8 mouse cellular contexts compared by ENCODE assay signal in genomic region chr7:143739511-143740461, GRCm38 (mm10). TPM values are rescaled to one million over a fixed set of nuclear protein-coding genes. Genes with fewer than 3 reads are reported as not detected.
A peak's percentile ranks its signal among the peaks of the same experiment; 100 is the strongest.
DNase-seq lines count a peak whose midpoint lies in the region; ATAC-seq lines count a peak whose summit lies in the region.

No protein-coding gene starts in this region.

- WGBS in hindbrain, embryonic 11.5 days: 4% methylated on average over 37 of the region's 38 CpGs

- H3K4me3 ChIP-seq in hindbrain, embryonic 11.5 days (ENCODE audit: low read depth, low read length): peak overlapping the region; percentile 41

- H3K9me3 ChIP-seq in hindbrain, embryonic 11.5 days (ENCODE audit: control insufficient read depth, low read length): no peaks in the 10 kb centered on the region

- peak; percentile 82 for DNase-seq in MN1 (ENCODE audit: low spot score)
- peak; percentile 45 for DNase-seq in cerebellum, adult 9-11 months
- DNase-seq in frontal cortex, postnatal 14 days (ENCODE audit: low spot score in 2 of 2): peak; percentile 68 to 75
- DNase-seq in hindbrain, embryonic 11.5 days (ENCODE audit: low spot score): peak; percentile 84
- DNase-seq in layer of hippocampus, postnatal 14 days (ENCODE audit: low spot score in 2 of 2): peak; percentile 78 to 83
- DNase-seq in lung, postnatal 14 days: peak; percentile 87
- peak; percentile 86 for DNase-seq in retina, postnatal 1 day
- peak; percentile 81 for DNase-seq in urinary bladder, adult 2 months (ENCODE audit: low spot score)

- ATAC-seq in hindbrain, embryonic 11.5 days (ENCODE audit: low FRiP score): peak; percentile 92

- H3K36me3 ChIP-seq in hindbrain, embryonic 11.5 days (ENCODE audit: control insufficient read depth, insufficient read depth, low read length): no peaks in the 10 kb centered on the region

- no peak overlapping the region for H3K27ac ChIP-seq in hindbrain, embryonic 11.5 days (ENCODE audit: low read depth, low read length)

- H3K4me2 ChIP-seq in hindbrain, embryonic 11.5 days (replicated peaks; ENCODE audit: low read depth, low read length): peak overlapping the region; percentile 58

- no peaks in the 10 kb centered on the region for H3K27me3 ChIP-seq in hindbrain, embryonic 11.5 days (ENCODE audit: control insufficient read depth, insufficient read depth, low read length)

- peaks cover 5% of the 10 kb centered on the region; the same call in 1 of the 2 replicates for H3K4me1 ChIP-seq in hindbrain, embryonic 11.5 days (replicated peaks; ENCODE audit: control insufficient read depth, insufficient read depth, low read length)

- H3K9ac ChIP-seq in hindbrain, embryonic 11.5 days (ENCODE audit: low read depth, low read length): peak overlapping the region; percentile 71

RNA-seq across cellular contexts. Expression of gene Osbpl5, which starts 17.0 kb away (rescaled TPM):
- 13.7 and 14.6 TPM in 2 replicates for polyA plus RNA-seq in hindbrain, embryonic 11.5 days (2014; fragmentation: Nextera tagmentation; extraction: Ambion mirVana)
- 10 to 100 TPM; 36.3 to 40.9 TPM for total RNA-seq in layer of hippocampus, postnatal 14 days (2021)
- 67.2 and 73.7 TPM in 2 replicates for polyA plus RNA-seq in urinary bladder, adult 2 months (2012; rRNA removed)

RNA-seq across cellular contexts. Expression of gene Mrgprg, which starts 27.0 kb away (rescaled TPM):
- not detected in 2 replicates for polyA plus RNA-seq in hindbrain, embryonic 11.5 days (2014; fragmentation: Nextera tagmentation; extraction: Ambion mirVana)
- not detected for total RNA-seq in layer of hippocampus, postnatal 14 days (2021)
- polyA plus RNA-seq in urinary bladder, adult 2 months (2012; rRNA removed): 0.08 TPM in 1 of 2 replicates, not detected in the other

RNA-seq across cellular contexts. Expression of gene Mrgpre, which starts 44.5 kb away (rescaled TPM):
- 3.0 and 3.2 TPM in 2 replicates for polyA plus RNA-seq in hindbrain, embryonic 11.5 days (2014; fragmentation: Nextera tagmentation; extraction: Ambion mirVana)
- total RNA-seq in layer of hippocampus, postnatal 14 days (2021): 1 to 10 TPM; 5.5 to 6.1 TPM
- polyA plus RNA-seq in urinary bladder, adult 2 months (2012; rRNA removed): 1.2 and 2.1 TPM in 2 replicates

RNA-seq across cellular contexts. Expression of gene Tnfrsf23, which starts 54.1 kb away (rescaled TPM):
- polyA plus RNA-seq in hindbrain, embryonic 11.5 days (2014; fragmentation: Nextera tagmentation; extraction: Ambion mirVana): 0.40 and 0.49 TPM in 2 replicates
- 1 to 10 TPM; 1.3 to 1.6 TPM for total RNA-seq in layer of hippocampus, postnatal 14 days (2021)
- polyA plus RNA-seq in urinary bladder, adult 2 months (2012; rRNA removed): 5.6 and 6.8 TPM in 2 replicates
